Mouse (Mus musculus) testis, adult 2 months (tissue): ENCODE data around the gene Foxo3. TPM values are rescaled to one million over a fixed set of nuclear protein-coding genes. Genes with fewer than 3 reads are reported as not detected.

Experiments
- H3K27ac ChIP-seq: fragments of 200-500 bp; 2 replicates; pipeline ENCODE4 v1.5.1; 2012; ENCODE audit warnings: low read depth, low read length; ENCODE audit not compliant: control insufficient read depth, insufficient read depth
- H3K27me3 ChIP-seq: fragments of 200-500 bp; 2 replicates; pipeline ENCODE4 v1.6.1; 2012; ENCODE audit warnings: mild to moderate bottlenecking, low read length, moderate library complexity; ENCODE audit not compliant: control insufficient read depth, insufficient read depth
- H3K36me3 ChIP-seq: fragments of 200-500 bp; 2 replicates; pipeline ENCODE4 v1.6.1; 2012; ENCODE audit warnings: mild to moderate bottlenecking, low read length; ENCODE audit not compliant: control insufficient read depth, insufficient read depth
- H3K4me1 ChIP-seq: fragments of 200-500 bp; 2 replicates; pipeline ENCODE4 v1.6.1; 2012; ENCODE audit warnings: low read length; ENCODE audit not compliant: control insufficient read depth, insufficient read depth
- H3K4me3 ChIP-seq: fragments of 200-500 bp; 2 replicates; pipeline ENCODE4 v1.5.1; 2012; ENCODE audit warnings: low read depth, mild to moderate bottlenecking, low read length, moderate library complexity, mixed read lengths; ENCODE audit not compliant: control insufficient read depth
- CTCF ChIP-seq: fragments of 200-500 bp; IDR thresholded peaks from 2 replicates; pipeline ENCODE4 v1.5.1; 2012; ENCODE audit warnings: low read depth, mild to moderate bottlenecking, inconsistent platforms, low read length, moderate library complexity; ENCODE audit not compliant: control insufficient read depth, insufficient read depth, insufficient replicate concordance
- POLR2A ChIP-seq: fragments of 200-500 bp; IDR thresholded peaks from 2 replicates; pipeline ENCODE4 v1.6.1; 2012; ENCODE audit warnings: low read depth, mild to moderate bottlenecking, inconsistent platforms, low read length, moderate library complexity; ENCODE audit not compliant: control insufficient read depth
- polyA plus RNA-seq: library from polyadenylated mRNA; depleted of rRNA; stranded (reverse); fragments of >200 nt; gene quantifications from 2 replicates; pipeline ENCODE4 v1.2.3, GENCODE M21; 2012

Foxo3 gene
- polyA plus RNA-seq, 1 experiment = 9.8 TPM

DNA sequence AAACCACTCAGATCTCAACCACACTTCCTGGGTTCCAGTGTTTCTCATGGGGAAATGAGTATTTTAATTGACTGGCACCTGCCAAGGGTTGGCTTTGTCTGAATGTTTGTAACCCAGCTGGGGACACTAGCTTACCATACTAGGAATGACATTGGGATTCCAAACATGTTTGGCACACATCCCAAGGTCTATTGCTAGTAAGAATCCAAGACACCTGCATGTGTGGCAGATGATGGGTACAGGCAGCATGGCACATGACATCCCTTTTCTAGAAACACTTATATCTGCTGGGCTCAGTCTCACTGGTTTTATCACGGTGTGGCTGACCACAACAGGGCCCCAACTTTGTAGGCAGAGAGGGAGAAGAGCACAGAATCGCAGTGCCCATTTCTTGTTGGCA, 17.8 kb upstream of the Foxo3 start:
- Histone ChIP-seq H3K36me3 (no peaks in the 10 kb centered on the region), H3K4me3 (no peak overlapping the region), H3K27ac (no peak overlapping the region), H3K27me3 (no peaks in the 10 kb centered on the region), H3K4me1 (no peaks in the 10 kb centered on the region)
- TF ChIP-seq CTCF = no peak
- TF ChIP-seq POLR2A = no peak

DNA sequence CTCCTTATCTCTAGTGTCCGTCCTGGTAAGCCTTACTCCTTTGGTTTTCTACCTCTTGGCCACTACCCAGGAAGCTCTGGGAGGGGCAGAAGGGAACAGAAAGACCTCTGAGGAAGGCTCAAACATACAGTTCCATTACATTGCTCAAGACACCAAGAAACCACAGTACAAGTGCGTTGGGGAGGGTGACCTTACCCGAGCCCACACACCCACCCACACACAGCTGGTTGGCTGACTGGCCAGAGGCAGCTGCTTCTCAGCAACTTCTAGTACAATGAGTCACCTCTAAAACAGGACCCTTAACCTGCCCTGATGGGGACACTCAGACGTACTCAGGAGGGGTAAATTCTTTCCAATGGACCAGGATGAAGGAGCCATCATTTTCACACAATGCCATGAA, 17.3 kb upstream of the Foxo3 start:
- Histone ChIP-seq H3K4me3 (no peak overlapping the region), H3K27ac (no peak overlapping the region), H3K36me3 (no peaks in the 10 kb centered on the region), H3K27me3 (no peaks in the 10 kb centered on the region), H3K4me1 (no peaks in the 10 kb centered on the region)
- TF ChIP-seq POLR2A (no peak), CTCF (no peak)

GRCm38 (mm10) chr10:42291360-42291759, 14.8 kb upstream of the Foxo3 start:
- no peaks in the 10 kb centered on the region for H3K27me3 ChIP-seq
- TF ChIP-seq POLR2A = no peak
- peak; percentile 82; the same call in 1 of the 2 replicates for TF ChIP-seq CTCF
- H3K36me3 ChIP-seq = no peaks in the 10 kb centered on the region
- H3K4me3 ChIP-seq = no peak overlapping the region
- no peak overlapping the region for H3K27ac ChIP-seq
- no peaks in the 10 kb centered on the region for H3K4me1 ChIP-seq

DNA sequence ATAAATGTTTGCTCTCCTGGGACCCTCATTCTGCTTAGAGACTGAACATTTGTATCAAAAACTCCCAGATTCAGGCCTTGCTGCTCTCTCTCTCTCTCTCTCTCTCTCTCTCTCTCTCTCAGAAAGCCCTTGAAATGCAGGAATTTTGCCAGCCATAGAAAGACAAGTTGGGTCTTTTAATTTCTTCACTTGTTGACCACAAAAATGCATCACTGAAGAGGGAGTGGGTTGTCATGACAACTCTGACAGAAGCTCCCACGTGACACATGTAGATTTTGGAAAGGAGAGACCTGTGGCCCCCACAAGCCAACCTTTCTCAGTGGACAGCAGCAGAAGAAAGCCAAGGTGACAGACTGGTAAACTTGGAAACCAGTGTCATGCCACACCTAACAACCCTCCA, 11.1 kb upstream of the Foxo3 start:
- Histone ChIP-seq H3K4me1 (no peaks in the 10 kb centered on the region), H3K4me3 (no peak overlapping the region), H3K27ac (no peak overlapping the region), H3K27me3 (no peaks in the 10 kb centered on the region), H3K36me3 (no peaks in the 10 kb centered on the region)
- TF ChIP-seq POLR2A = no peak
- no peak for TF ChIP-seq CTCF

DNA sequence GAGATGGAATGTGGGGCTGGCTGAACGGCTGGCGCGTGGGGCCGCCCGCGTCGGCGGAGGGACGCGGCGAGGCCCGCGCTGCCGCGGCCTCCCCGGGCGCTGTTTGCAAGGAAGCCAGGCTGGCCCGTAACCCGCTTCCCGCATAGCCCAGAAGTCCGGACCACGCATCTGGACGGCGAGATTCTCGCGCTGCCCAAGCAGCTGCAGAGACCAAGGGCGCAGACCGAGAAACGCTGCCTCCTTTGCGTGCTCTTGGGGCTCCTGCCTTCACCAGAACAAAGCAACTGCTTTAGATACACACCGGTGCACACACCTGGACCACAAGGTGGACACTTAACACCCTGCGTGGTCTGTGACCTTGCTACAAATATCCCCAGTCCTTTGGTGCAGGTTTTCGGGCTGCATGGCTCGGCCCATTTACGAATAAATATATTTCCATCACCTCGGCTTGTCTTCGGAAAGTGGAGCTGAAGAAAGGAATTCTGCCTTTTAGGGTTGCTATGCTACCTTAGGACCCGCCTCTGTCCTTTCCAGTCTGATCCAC, 1.8 kb upstream of the Foxo3 start:
- H3K4me1 ChIP-seq = peaks cover 26% of the 10 kb centered on the region
- no peaks in the 10 kb centered on the region for H3K36me3 ChIP-seq
- H3K27me3 ChIP-seq = no peaks in the 10 kb centered on the region
- peak overlapping the region; percentile 91 for H3K4me3 ChIP-seq
- TF ChIP-seq CTCF = no peak
- no peak; the same call in 1 of the 2 replicates for TF ChIP-seq POLR2A
- peak overlapping the region; percentile 65; the same call in 1 of the 2 replicates for H3K27ac ChIP-seq

- peak overlapping the region; percentile 91 for H3K4me3 ChIP-seq
- TF ChIP-seq CTCF = no peak
- peak; percentile 45; the same call in 1 of the 2 replicates for TF ChIP-seq POLR2A
Observed at GRCm38 (mm10) chr10:42277476-42278306, 1.1 kb upstream of the Foxo3 start.

DNA sequence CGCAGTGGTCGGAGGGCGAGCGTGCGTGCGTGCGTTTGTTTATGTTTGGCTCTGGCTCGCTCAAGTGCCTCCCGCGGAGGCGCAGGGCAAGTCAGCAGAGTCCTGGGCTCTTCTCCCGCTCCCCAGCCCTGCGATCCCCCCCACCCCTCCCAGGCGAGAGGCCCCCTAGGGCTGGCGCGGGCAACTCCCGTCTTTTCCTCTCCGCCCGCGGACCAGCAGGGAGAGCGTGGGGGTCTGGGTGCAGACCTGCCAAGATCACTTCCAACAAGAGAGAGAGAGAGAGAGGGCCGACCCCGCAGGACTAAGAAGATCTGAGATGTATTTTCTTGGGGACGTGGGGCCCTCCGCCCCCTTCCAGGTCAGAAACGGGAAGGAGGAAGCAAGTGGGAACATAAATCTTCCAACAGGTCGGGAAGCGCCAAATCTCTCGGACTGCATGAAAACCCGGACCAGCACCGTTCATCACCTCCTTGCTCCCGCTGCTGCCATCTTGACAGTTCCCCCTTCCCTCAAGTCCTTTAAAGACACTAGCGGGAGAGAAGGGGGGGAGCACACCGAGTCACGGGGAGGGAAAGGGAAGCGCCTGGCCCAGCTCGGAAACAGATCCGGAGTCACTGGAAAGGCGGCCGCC, 569 bp downstream of the Foxo3 start:
- Histone ChIP-seq H3K4me1 (peaks cover 26% of the 10 kb centered on the region), H3K27me3 (no peaks in the 10 kb centered on the region), H3K27ac (peak overlapping the region; percentile 33), H3K36me3 (no peaks in the 10 kb centered on the region), H3K4me3 (peak overlapping the region; percentile 91)
- TF ChIP-seq CTCF (no peak), POLR2A (no peak)

More at GRCm38 (mm10) chr10:42277476-42278306, 1.1 kb upstream of the Foxo3 start:
- H3K36me3 ChIP-seq = no peaks in the 10 kb centered on the region
- H3K4me1 ChIP-seq = peaks cover 26% of the 10 kb centered on the region
- H3K27ac ChIP-seq = peak overlapping the region; percentile 91
- no peaks in the 10 kb centered on the region for H3K27me3 ChIP-seq
